Mouse (Mus musculus) layer of hippocampus, adult 8-10 months (tissue): ENCODE data around the gene Sap18b. TPM values are rescaled to one million over a fixed set of nuclear protein-coding genes. Genes with fewer than 3 reads are reported as not detected.
"Not testable (repeated sequence)": the region's sequence is repeated elsewhere in the genome, so short reads cannot be mapped to it uniquely, and the experiment has no call there.

Experiments
- DNase-seq, 2 experiments: peaks; one replicate each; pipeline ENCODE4 v3.0.0; 2022; ENCODE audit warnings: low spot score in 2 of 2
- total RNA-seq, 4 experiments: library from RNA; stranded (reverse); gene quantifications; 2 replicates each; pipeline ENCODE4 v1.2.4; 2022

Gene Sap18b
- total RNA-seq, result 100 to 1,000 TPM in 2 of 4 experiments, 10 to 100 TPM in 2; 63.0 to 115 (median 93.6) TPM

GRCm38 (mm10) chr8:95825162-95825561 lies at the start of gene Sap18b:
TSS of gene Sap18b (plus strand) at chr8:95825346.
- DNase-seq, result not testable (repeated sequence)

GRCm38 (mm10) chr8:95781085-95781484 lies 44.1 kb upstream of the Sap18b start:
- DNase-seq, result no peak

- DNase-seq, result no peak
These were observed 43.4 kb upstream of the Sap18b start for GRCm38 (mm10) chr8:95781775-95782174.

- no peak for DNase-seq
These were observed 42.5 kb upstream of the Sap18b start for GRCm38 (mm10) chr8:95782628-95783027.

- no peak for DNase-seq
These were observed 39.6 kb upstream of the Sap18b start for GRCm38 (mm10) chr8:95785591-95785990.

GRCm38 (mm10) chr8:95795333-95796061 lies 29.6 kb upstream of the Sap18b start:
- DNase-seq, result not testable (repeated sequence)

- no peak for DNase-seq
These were observed 26.0 kb upstream of the Sap18b start for GRCm38 (mm10) chr8:95799117-95799516.

GRCm38 (mm10) chr8:95799891-95800290 lies 25.3 kb upstream of the Sap18b start:
- DNase-seq, result no peak

GRCm38 (mm10) chr8:95800353-95800752 lies 24.8 kb upstream of the Sap18b start:
- no peak for DNase-seq

- no peak for DNase-seq
These were observed 23.6 kb upstream of the Sap18b start for GRCm38 (mm10) chr8:95801476-95802064.

GRCm38 (mm10) chr8:95802231-95802630 lies 22.9 kb upstream of the Sap18b start:
- DNase-seq, result no peak

GRCm38 (mm10) chr8:95805482-95805881 lies 19.7 kb upstream of the Sap18b start:
- DNase-seq, result no peak

GRCm38 (mm10) chr8:95806461-95807191 lies 18.5 kb upstream of the Sap18b start:
- DNase-seq, result no peak

- peak; percentile 98 to 99 for DNase-seq
These were observed 17.8 kb upstream of the Sap18b start, which contains the start of gene Cnot1 for GRCm38 (mm10) chr8:95807331-95807843. TSS of gene Cnot1 (minus strand) at chr8:95807464.

GRCm38 (mm10) chr8:95807861-95808260 lies 17.3 kb upstream of the Sap18b start:
- peak; percentile 95 to 96 for DNase-seq

- no peak for DNase-seq
These were observed 16.5 kb upstream of the Sap18b start for GRCm38 (mm10) chr8:95808631-95809030.

GRCm38 (mm10) chr8:95809116-95809515 lies 16.0 kb upstream of the Sap18b start:
- no peak for DNase-seq

- DNase-seq, result no peak
These were observed 15.0 kb upstream of the Sap18b start for GRCm38 (mm10) chr8:95810184-95810591.

- no peak for DNase-seq
These were observed 9.0 kb upstream of the Sap18b start for GRCm38 (mm10) chr8:95816044-95816708.

GRCm38 (mm10) chr8:95817597-95817996 lies 7.5 kb upstream of the Sap18b start:
- no peak for DNase-seq

GRCm38 (mm10) chr8:95818211-95818610 lies 6.9 kb upstream of the Sap18b start:
- no peak for DNase-seq
